Mouse (Mus musculus): ENCODE measurements at regions not wholly inside any gene's neighbourhood (a gene's known extent, or its start where the extent isn't known, plus 50 kb on each side); places are given as distances from the start of the nearest gene placed in this dataset.

DNA sequence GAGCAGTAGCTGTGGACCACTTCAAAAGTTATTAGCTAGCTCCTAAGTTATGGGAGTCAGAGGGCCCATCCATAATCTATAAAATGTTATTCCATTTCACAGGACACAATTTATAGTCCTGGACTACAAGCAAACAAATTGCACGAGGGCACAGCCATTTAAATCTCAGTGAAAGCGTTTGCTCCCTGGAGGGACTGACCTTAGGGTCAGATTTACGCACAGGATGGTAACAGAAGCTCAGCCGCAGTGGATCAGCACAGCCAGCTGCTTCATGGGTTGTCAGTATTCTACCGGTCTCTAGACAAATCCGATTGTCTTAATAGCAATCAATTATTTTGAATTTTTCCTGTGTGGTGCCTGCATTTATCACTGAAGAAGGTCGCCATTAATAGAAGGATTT lies 65.8 kb upstream of the Slc35f3 start:
- no peak for DNase-seq
- no peak for TF ChIP-seq POLR2A (IDR thresholded peaks at IDR 0.05; ENCODE audit: borderline replicate concordance, insufficient read depth, low read length)
- TF ChIP-seq CTCF (IDR thresholded peaks at IDR 0.05; ENCODE audit: borderline replicate concordance, insufficient read depth, low read depth, low read length): no peak
- no peak overlapping the region for H3K4me3 ChIP-seq (replicated peaks; ENCODE audit: insufficient read depth, low read depth, low read length)
- H3K27ac ChIP-seq (ENCODE audit: insufficient read depth, low read length): no peak overlapping the region
- H3K27me3 ChIP-seq (ENCODE audit: control insufficient read depth, insufficient read depth, low read length): no peaks in the 10 kb centered on the region
- peaks cover 10% of the 10 kb centered on the region for H3K4me1 ChIP-seq (ENCODE audit: control insufficient read depth, insufficient read depth, low read length)
- WGBS: 74% methylated on average over 7 of the region's 7 CpGs

DNA sequence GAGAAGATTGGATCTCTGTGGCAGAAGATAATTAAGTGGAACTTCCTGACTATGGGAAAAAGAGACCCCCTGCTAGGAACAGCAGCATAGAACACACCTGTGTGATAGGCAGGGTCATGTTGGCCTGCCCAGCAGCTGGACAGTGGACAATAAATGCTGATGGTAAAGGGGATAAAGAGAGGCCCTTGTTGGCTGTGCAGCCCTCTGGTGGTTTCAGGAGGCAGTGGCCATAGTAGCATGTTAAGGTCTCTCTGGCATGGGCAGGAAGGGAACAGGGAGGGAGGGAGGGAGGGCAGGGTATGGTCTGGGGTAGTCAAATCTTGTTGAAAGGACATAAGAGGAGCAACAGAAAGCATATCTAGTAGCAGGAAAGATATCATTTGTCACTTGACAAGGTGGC lies 58.7 kb upstream of the Slc35f3 start:
- Histone ChIP-seq H3K27ac (ENCODE audit: insufficient read depth, low read length) (no peak overlapping the region), H3K4me1 (ENCODE audit: control insufficient read depth, insufficient read depth, low read length) (peaks cover 18% of the 10 kb centered on the region), H3K4me3 (replicated peaks; ENCODE audit: insufficient read depth, low read depth, low read length) (no peak overlapping the region), H3K27me3 (ENCODE audit: control insufficient read depth, insufficient read depth, low read length) (no peaks in the 10 kb centered on the region)
- DNase-seq: no peak
- no peak for TF ChIP-seq CTCF (IDR thresholded peaks at IDR 0.05; ENCODE audit: borderline replicate concordance, insufficient read depth, low read depth, low read length)
- TF ChIP-seq POLR2A (IDR thresholded peaks at IDR 0.05; ENCODE audit: borderline replicate concordance, insufficient read depth, low read length): no peak

DNA sequence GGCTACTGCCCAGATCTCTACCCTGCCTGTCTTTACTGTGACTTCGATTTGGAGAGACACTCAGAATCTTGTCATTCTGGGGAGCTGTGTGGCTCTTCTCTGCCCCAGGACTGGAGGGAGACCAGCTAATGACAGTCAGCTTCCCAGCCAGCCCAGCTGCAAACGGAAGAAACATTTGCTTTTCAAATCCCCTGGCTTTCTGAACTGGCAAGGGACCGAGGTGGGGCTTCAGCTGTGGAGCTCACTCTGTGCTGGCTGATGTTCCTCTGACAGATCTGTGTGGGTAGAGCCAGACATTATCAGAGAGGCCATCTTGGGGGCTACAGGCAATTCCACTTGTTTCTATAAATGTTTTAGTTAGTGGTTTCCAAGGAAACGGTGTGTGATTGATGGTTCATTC lies 54.0 kb upstream of the Slc35f3 start:
- DNase-seq: no peak
- H3K27ac ChIP-seq (ENCODE audit: insufficient read depth, low read length): no peak overlapping the region
- TF ChIP-seq POLR2A (IDR thresholded peaks at IDR 0.05; ENCODE audit: borderline replicate concordance, insufficient read depth, low read length): no peak
- no peak for TF ChIP-seq CTCF (IDR thresholded peaks at IDR 0.05; ENCODE audit: borderline replicate concordance, insufficient read depth, low read depth, low read length)
- no peaks in the 10 kb centered on the region for H3K27me3 ChIP-seq (ENCODE audit: control insufficient read depth, insufficient read depth, low read length)
- H3K4me1 ChIP-seq (ENCODE audit: control insufficient read depth, insufficient read depth, low read length): peaks cover 2% of the 10 kb centered on the region; the same call in 1 of the 2 replicates
- 59% methylated on average over 4 of the region's 4 CpGs for WGBS
- no peak overlapping the region for H3K4me3 ChIP-seq (replicated peaks; ENCODE audit: insufficient read depth, low read depth, low read length)
